Mouse (Mus musculus): ENCODE results near the gene Socs3.

The Socs3 gene

DNA sequence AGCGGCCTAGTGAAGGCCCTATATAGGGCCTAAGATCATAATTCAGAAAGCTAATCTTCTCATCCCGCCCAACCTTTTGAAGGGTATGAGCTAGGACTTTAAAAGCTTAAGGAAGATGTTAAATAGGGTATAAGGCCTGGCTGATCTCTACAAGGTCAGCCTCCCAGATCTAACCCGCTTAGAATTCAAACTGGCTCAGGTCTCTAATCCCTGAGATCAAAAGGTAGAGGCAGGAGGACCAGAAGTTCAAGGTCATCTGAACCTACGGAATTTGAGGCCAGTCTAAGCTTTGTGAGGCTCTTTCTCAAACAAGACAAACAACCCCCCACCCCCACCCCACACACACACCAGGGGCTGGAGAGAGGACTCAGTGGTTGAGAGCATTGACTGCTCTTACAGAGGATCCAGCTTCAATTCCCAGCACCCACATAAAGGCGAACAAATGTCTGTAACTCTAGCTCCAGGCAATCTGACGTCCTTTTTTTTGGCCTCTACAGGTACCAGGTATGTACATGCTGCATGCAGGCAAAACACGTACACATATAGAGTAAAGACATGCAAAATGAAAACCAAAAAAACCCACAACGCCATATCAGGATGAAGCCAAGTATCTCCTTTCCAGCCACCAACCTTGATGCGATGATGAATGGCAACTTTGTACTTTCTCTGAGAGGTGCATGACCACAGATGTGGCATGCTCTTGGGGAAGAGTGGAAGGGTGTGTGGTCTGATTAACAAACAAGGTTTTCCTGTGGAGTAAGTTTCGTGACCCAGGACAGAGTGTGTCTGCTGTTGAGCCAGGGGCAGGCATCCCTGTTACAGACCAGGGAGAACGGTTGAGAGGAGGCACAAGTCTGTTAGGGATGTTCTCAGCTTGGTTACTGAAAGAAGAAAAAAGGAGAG, 3.1 kb upstream of the Socs3 start:
- DNase-seq (ENCODE audit: low spot score in 2 of 2): no peak

- no peak for DNase-seq (ENCODE audit: low spot score in 2 of 2)
Measured at GRCm38 (mm10) chr11:117971646-117972242, 1.9 kb upstream of the Socs3 start.

DNA sequence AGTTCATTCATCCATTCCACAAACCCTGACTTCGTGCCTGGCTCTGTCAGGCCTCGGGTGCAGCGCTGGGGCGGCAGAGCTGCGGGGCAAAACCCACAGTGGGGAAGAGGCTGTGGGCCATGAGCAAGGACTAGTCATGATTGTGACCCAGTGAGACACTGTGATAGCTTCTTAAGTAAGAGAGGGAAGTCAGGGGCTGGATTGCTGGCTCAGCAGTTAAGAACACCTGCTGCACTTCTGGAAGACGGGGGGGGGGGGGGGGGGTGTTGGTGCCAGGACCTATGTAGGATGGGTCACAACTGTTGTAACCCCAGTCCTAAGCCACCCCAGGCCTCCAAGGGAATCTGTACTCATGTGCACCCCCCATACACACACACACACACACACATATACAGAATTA, 1.3 kb upstream of the Socs3 start:
- no peak for DNase-seq (ENCODE audit: low spot score in 2 of 2)

- DNase-seq (ENCODE audit: low spot score in 2 of 2): peak; percentile 98 to 99
Measured at GRCm38 (mm10) chr11:117969100-117969944, 525 bp downstream of the Socs3 start.

DNA sequence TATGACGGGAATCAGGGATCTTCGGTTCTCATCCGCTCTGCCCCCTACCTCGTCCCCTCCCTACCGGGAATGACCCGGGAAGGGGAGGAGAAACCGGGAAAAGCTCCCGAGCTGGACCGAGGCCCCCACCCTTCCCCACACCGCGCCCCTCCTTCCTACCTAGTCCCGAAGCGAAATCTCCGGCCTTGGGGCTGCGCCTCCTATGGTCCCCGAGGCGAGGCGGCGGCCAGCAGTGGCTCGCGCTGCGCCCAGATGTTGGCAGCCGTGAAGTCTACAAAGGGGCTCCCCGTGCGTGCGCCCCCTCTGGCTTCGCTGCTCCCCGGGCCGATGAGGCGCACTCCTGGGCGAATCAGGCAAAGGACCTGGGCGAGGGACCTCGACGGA, 1.1 kb downstream of the Socs3 start:
- DNase-seq (ENCODE audit: low spot score in 2 of 2): no peak

- DNase-seq (ENCODE audit: low spot score in 2 of 2): no peak
Measured at GRCm38 (mm10) chr11:117968016-117968671, 1.7 kb downstream of the Socs3 start.

- no peak for DNase-seq (ENCODE audit: low spot score in 2 of 2)
Measured at GRCm38 (mm10) chr11:117967249-117968015, 2.4 kb downstream of the Socs3 start.

DNA sequence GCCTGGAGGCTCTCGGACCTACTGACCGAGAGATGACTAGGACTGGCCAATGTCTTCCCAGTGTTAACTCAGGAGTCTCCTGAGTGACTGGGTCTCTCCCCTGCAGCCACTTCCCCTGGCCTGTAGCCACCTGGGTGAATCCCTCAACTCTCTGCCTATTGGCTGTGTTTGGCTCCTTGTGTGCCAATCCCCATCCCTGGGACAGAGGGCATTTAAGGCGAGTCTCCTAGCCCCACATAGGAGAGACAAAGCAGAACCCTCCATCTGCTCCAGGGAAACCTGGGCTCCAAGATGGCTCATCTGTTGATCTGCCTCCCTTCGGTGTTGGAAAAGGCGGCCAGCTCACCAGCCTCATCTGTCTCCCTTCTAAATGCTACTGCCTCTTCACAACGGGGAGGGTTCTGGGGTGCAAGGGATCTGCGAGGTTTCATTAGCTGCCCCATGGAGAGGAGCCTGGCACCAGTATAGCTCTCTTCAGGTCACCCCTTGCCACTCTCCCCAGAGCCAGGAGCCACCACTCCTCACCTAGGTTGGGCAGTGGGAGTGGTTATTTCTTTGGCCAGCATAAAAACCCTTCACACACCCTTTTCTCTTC, 3.2 kb downstream of the Socs3 start:
- no peak for DNase-seq (ENCODE audit: low spot score in 2 of 2)

- DNase-seq (ENCODE audit: low spot score in 2 of 2): no peak
Measured at GRCm38 (mm10) chr11:117965561-117965981, 4.3 kb downstream of the Socs3 start.

- DNase-seq (ENCODE audit: low spot score in 2 of 2): no peak
Measured at GRCm38 (mm10) chr11:117965052-117965451, 4.8 kb downstream of the Socs3 start.

GRCm38 (mm10) chr11:117964294-117964693, 5.6 kb downstream of the Socs3 start:
- no peak for DNase-seq (ENCODE audit: low spot score in 2 of 2)

- no peak for DNase-seq (ENCODE audit: low spot score in 2 of 2)
Measured at GRCm38 (mm10) chr11:117963872-117964271, 6.0 kb downstream of the Socs3 start.

DNA sequence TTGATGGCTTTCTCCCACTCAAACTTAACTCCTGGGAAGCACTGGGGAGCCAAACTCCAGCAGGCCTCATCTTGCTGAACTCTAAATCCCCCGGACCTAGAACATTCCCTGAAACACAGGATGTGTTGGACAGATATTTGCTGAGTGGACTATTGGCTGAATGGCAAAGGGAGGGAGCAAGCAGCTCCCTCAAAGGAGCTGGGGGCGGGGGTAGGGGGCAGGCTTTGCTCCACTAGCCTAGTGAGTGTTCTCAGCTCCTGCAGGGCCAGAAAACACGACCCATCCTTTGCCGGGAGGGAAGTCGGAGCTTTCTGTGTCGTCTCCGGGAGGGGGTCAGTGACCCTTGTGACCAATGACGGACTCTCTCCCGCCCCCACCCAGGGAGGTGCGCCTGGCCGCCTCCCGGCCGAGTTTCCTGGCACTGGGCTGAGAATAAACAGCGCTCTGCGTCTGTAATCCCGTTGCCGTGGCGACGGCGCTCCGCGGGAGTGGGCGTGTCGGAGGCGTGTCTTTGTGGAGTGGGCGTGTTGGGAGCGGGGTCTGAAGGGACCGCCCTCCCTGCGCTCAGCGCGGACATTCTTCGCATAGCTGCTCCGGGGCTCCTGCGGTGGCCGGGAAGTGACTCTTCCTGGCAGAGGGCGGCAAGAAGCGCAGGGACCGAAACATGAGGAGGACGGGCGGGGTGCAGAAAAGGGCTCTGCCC, 6.6 kb downstream of the Socs3 start:
- peak; percentile 99 to 100 for DNase-seq (ENCODE audit: low spot score in 2 of 2)

GRCm38 (mm10) chr11:117962228-117963067, 7.4 kb downstream of the Socs3 start:
- peak; percentile 89 to 92 for DNase-seq (ENCODE audit: low spot score in 2 of 2)

DNA sequence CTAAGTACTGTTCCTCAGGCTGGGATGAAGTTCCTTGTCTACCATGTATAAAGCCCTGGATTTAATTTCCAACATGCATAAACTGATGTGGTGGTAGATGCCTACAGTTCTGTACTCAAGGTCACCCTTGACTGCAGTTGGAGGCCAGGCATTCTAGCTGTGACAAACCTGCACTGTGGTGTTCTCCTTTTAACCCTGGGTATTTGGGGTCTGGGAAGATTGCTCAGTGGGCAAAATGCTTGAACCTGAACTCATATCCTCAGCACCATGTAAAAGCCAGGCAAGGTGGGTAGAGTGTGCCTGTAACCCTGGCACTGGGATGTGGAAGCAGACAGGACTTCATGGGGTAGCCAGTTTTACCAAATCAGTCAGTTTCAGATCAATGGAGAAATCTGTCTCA, 9.2 kb downstream of the Socs3 start:
- DNase-seq (ENCODE audit: low spot score in 2 of 2): no peak

GRCm38 (mm10) chr11:117959741-117960381, 10.0 kb downstream of the Socs3 start:
- DNase-seq (ENCODE audit: low spot score in 2 of 2): no peak

- DNase-seq (ENCODE audit: low spot score in 2 of 2): no peak
Measured at GRCm38 (mm10) chr11:117959166-117959565, 10.7 kb downstream of the Socs3 start.

GRCm38 (mm10) chr11:117958197-117958596, 11.7 kb downstream of the Socs3 start:
- DNase-seq (ENCODE audit: low spot score in 2 of 2): no peak

GRCm38 (mm10) chr11:117955621-117956020, 14.2 kb downstream of the Socs3 start:
- no peak for DNase-seq (ENCODE audit: low spot score in 2 of 2)

Measured in urinary bladder, postnatal 4 days (tissue).